Mouse (Mus musculus): Measurements from ENCODE around the gene Zeb2.

DNA sequence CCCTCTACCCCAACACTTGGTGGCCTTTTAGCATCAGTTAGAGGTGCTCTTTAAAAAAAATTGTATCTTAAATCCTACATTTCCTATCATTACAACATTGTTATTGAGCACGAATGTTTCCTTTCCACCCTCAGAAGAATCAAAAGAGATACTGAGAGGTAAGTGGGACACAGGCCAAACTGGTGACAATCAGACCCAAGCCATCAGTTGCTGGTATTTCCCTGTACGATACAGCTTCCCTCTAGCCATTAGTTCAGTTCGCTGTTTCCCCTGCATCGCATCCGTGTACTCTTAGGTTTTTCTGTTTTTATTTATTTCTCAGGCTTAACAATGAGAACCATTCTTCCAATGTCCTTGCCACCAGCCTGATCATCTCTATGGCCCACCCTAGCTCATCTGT lies 41.6 kb upstream of the Zeb2 start:
- TF ChIP-seq POLR2A (IDR thresholded peaks at IDR 0.05; ENCODE audit: low read depth, low read length) (no peak), CTCF (IDR thresholded peaks at IDR 0.05; ENCODE audit: borderline replicate concordance, insufficient read depth, low read length) (no peak)

Data from embryonic fibroblast, embryonic 13.5 days (primary cell).